Mouse (Mus musculus) limb, embryonic 13.5 days (tissue): ENCODE results near the gene Galns. TPM values are rescaled to one million over a fixed set of nuclear protein-coding genes. Genes with fewer than 3 reads are reported as not detected.
A peak's percentile ranks its signal among the peaks of the same experiment; 100 is the strongest.

Source experiments
- ATAC-seq: fragments of 200-750 bp; cut with Nextera tagmentation; 2 replicates; pipeline ENCODE4 v1.8.0; 2017; ENCODE audit warnings: low read depth, moderate number of reproducible peaks, moderate TSS enrichment; ENCODE audit not compliant: low FRiP score
- H3K27ac ChIP-seq: fragments of 300-500 bp; sonication (generic); 2 replicates; pipeline ENCODE4 v1.5.1; 2015; ENCODE audit warnings: inconsistent platforms, mild to moderate bottlenecking, moderate library complexity
- H3K27me3 ChIP-seq: fragments of 300-500 bp; sonication (generic); 2 replicates; pipeline ENCODE4 v1.6.1; 2015; ENCODE audit warnings: mild to moderate bottlenecking, inconsistent platforms
- H3K36me3 ChIP-seq: fragments of 300-500 bp; sonication (generic); 2 replicates; pipeline ENCODE4 v1.6.1; 2015; ENCODE audit warnings: inconsistent platforms, mild to moderate bottlenecking, moderate library complexity
- H3K4me1 ChIP-seq: fragments of 300-500 bp; sonication (generic); 2 replicates; pipeline ENCODE4 v1.6.1; 2015; ENCODE audit warnings: inconsistent platforms
- H3K4me2 ChIP-seq: fragments of 300-500 bp; sonication (generic); replicated peaks from 2 replicates; pipeline ENCODE4 v1.6.1; 2015; ENCODE audit warnings: inconsistent platforms, mild to moderate bottlenecking, moderate library complexity
- H3K4me3 ChIP-seq: fragments of 300-500 bp; sonication (generic); 2 replicates; pipeline ENCODE4 v1.5.1; 2015; ENCODE audit warnings: moderate library complexity, mild to moderate bottlenecking, inconsistent platforms
- H3K9ac ChIP-seq: fragments of 300-500 bp; sonication (generic); 2 replicates; pipeline ENCODE4 v1.6.1; 2015; ENCODE audit warnings: mild to moderate bottlenecking, inconsistent platforms
- H3K9me3 ChIP-seq: fragments of 300-500 bp; sonication (generic); 2 replicates; pipeline ENCODE4 v1.6.1; 2016; ENCODE audit warnings: inconsistent platforms
- WGBS: fragments of 180-500 bp; shearing (Covaris S2); methylation state at CpG from one replicate; pipeline ENCODE4 v1.1.7; 2015; 5-methylcytosine and 5-hydroxymethylcytosine counted together
- polyA plus RNA-seq: library from polyadenylated mRNA; unstranded; fragments of >200 nt; fragmentation: Nextera tagmentation; extraction: Ambion mirVana; gene quantifications from 2 replicates; pipeline ENCODE4 v1.2.1, GENCODE M21; 2015

Galns gene
- polyA plus RNA-seq, 1 experiment from 2014 or later: 9.0 TPM

GRCm38 (mm10) chr8:122630696-122631095 lies 19.4 kb upstream of the Galns start:
- Histone ChIP-seq H3K9ac (peak overlapping the region; percentile 31; the same call in 1 of the 2 replicates), H3K4me2 (no peak overlapping the region; the same call in 1 of the 2 replicates)

GRCm38 (mm10) chr8:122629388-122629787 lies 18.1 kb upstream of the Galns start:
- no peaks in the 10 kb centered on the region for H3K9me3 ChIP-seq
- H3K4me1 ChIP-seq: no peaks in the 10 kb centered on the region
- ATAC-seq: no peak
- peaks cover 15% of the 10 kb centered on the region for H3K36me3 ChIP-seq
- no peak overlapping the region for H3K4me2 ChIP-seq
- no peak overlapping the region for H3K4me3 ChIP-seq
- no peak overlapping the region for H3K9ac ChIP-seq
- peaks cover 4% of the 10 kb centered on the region; the same call in 1 of the 2 replicates for H3K27me3 ChIP-seq
- 43% methylated on average over 10 of the region's 10 CpGs for WGBS
- H3K27ac ChIP-seq: no peak overlapping the region

More at GRCm38 (mm10) chr8:122630696-122631095, 19.4 kb upstream of the Galns start:
- no peak overlapping the region for H3K4me3 ChIP-seq
- H3K27ac ChIP-seq: no peak overlapping the region
- no peaks in the 10 kb centered on the region for H3K9me3 ChIP-seq
- H3K4me1 ChIP-seq: peaks cover under 1% of the 10 kb centered on the region; the same call in 1 of the 2 replicates
- peaks cover 4% of the 10 kb centered on the region; the same call in 1 of the 2 replicates for H3K27me3 ChIP-seq
- 55% methylated on average over 22 of the region's 22 CpGs for WGBS
- ATAC-seq: no peak
- H3K36me3 ChIP-seq: peaks cover 26% of the 10 kb centered on the region

- no peak overlapping the region for H3K27ac ChIP-seq
- ATAC-seq: no peak
- no peaks in the 10 kb centered on the region for H3K36me3 ChIP-seq
- 79% methylated on average over 2 of the region's 2 CpGs for WGBS
- H3K9me3 ChIP-seq: no peaks in the 10 kb centered on the region
- peaks cover 4% of the 10 kb centered on the region; the same call in 1 of the 2 replicates for H3K27me3 ChIP-seq
- H3K4me3 ChIP-seq: no peak overlapping the region
- no peak overlapping the region for H3K4me2 ChIP-seq
- H3K9ac ChIP-seq: no peak overlapping the region
- no peaks in the 10 kb centered on the region for H3K4me1 ChIP-seq
Measured at GRCm38 (mm10) chr8:122626896-122627295, 15.6 kb upstream of the Galns start.

GRCm38 (mm10) chr8:122625811-122626210 lies 14.5 kb upstream of the Galns start:
- H3K4me3 ChIP-seq: no peak overlapping the region
- WGBS: 70% methylated on average over 9 of the region's 9 CpGs
- H3K27ac ChIP-seq: no peak overlapping the region
- peaks cover 4% of the 10 kb centered on the region; the same call in 1 of the 2 replicates for H3K27me3 ChIP-seq
- no peak overlapping the region for H3K4me2 ChIP-seq
- H3K36me3 ChIP-seq: no peaks in the 10 kb centered on the region
- no peak for ATAC-seq
- H3K9ac ChIP-seq: no peak overlapping the region
- H3K4me1 ChIP-seq: no peaks in the 10 kb centered on the region
- no peaks in the 10 kb centered on the region for H3K9me3 ChIP-seq

- WGBS: 68% methylated on average over 5 of the region's 5 CpGs
- ATAC-seq: no peak
- no peak overlapping the region for H3K27ac ChIP-seq
- H3K4me2 ChIP-seq: no peak overlapping the region
- no peak overlapping the region for H3K9ac ChIP-seq
- H3K4me1 ChIP-seq: peaks cover 7% of the 10 kb centered on the region
- no peaks in the 10 kb centered on the region for H3K36me3 ChIP-seq
- H3K27me3 ChIP-seq: no peaks in the 10 kb centered on the region
- no peaks in the 10 kb centered on the region for H3K9me3 ChIP-seq
- no peak overlapping the region for H3K4me3 ChIP-seq
Measured at GRCm38 (mm10) chr8:122624653-122625052, 13.4 kb upstream of the Galns start.

- Histone ChIP-seq H3K36me3 (no peaks in the 10 kb centered on the region), H3K27me3 (no peaks in the 10 kb centered on the region), H3K4me1 (peaks cover 13% of the 10 kb centered on the region), H3K9ac (peak overlapping the region; percentile 31; the same call in 1 of the 2 replicates), H3K27ac (no peak overlapping the region), H3K9me3 (no peaks in the 10 kb centered on the region), H3K4me2 (no peak overlapping the region), H3K4me3 (no peak overlapping the region)
- no peak for ATAC-seq
- 92% methylated on average over 17 of the region's 17 CpGs for WGBS
Measured at GRCm38 (mm10) chr8:122623844-122624642, 12.8 kb upstream of the Galns start.

GRCm38 (mm10) chr8:122622727-122623126 lies 11.5 kb upstream of the Galns start, which contains the start of gene Pabpn1l:
Pabpn1l (minus strand) TSS chr8:122622739.
- Histone ChIP-seq H3K4me2 (no peak within 1 kb of the TSS), H3K4me1 (peaks cover 23% of the 10 kb centered on the region), H3K9ac (no peak within 1 kb of the TSS), H3K27me3 (no peaks in the 10 kb centered on the region), H3K4me3 (no peak within 1 kb of the TSS), H3K9me3 (no peaks in the 10 kb centered on the region), H3K36me3 (no peaks in the 10 kb centered on the region), H3K27ac (no peak within 1 kb of the TSS)
- no peak for ATAC-seq
- WGBS: 63% methylated on average over 6 of the region's 6 CpGs

- Histone ChIP-seq H3K27ac (no peak overlapping the region), H3K27me3 (no peaks in the 10 kb centered on the region), H3K36me3 (peaks cover under 1% of the 10 kb centered on the region; the same call in 1 of the 2 replicates), H3K4me2 (no peak overlapping the region), H3K4me3 (no peak overlapping the region), H3K4me1 (peaks cover 41% of the 10 kb centered on the region), H3K9ac (no peak overlapping the region), H3K9me3 (no peaks in the 10 kb centered on the region)
- WGBS: 24% methylated on average over 5 of the region's 5 CpGs
- ATAC-seq: no peak
Measured at GRCm38 (mm10) chr8:122620446-122620845, 9.2 kb upstream of the Galns start.

- Histone ChIP-seq H3K4me2 (no peak overlapping the region), H3K4me1 (peaks cover 43% of the 10 kb centered on the region), H3K27me3 (no peaks in the 10 kb centered on the region), H3K9ac (no peak overlapping the region), H3K4me3 (no peak overlapping the region), H3K9me3 (no peaks in the 10 kb centered on the region), H3K36me3 (peaks cover 14% of the 10 kb centered on the region), H3K27ac (no peak overlapping the region)
- ATAC-seq: no peak
- WGBS: 76% methylated on average over 6 of the region's 6 CpGs
Measured at GRCm38 (mm10) chr8:122618660-122619378, 7.6 kb upstream of the Galns start.

- H3K27me3 ChIP-seq: no peaks in the 10 kb centered on the region
- H3K4me3 ChIP-seq: no peak overlapping the region
- H3K9me3 ChIP-seq: no peaks in the 10 kb centered on the region
- H3K27ac ChIP-seq: no peak overlapping the region
- peaks cover 17% of the 10 kb centered on the region for H3K36me3 ChIP-seq
- no peak overlapping the region for H3K9ac ChIP-seq
- peak; percentile 38; the same call in 1 of the 2 replicates for ATAC-seq
- H3K4me2 ChIP-seq: no peak overlapping the region
- 22% methylated on average over 5 of the region's 7 CpGs for WGBS
- H3K4me1 ChIP-seq: peaks cover 43% of the 10 kb centered on the region
Measured at GRCm38 (mm10) chr8:122617947-122618546, 6.8 kb upstream of the Galns start.

- no peak overlapping the region for H3K4me3 ChIP-seq
- no peak overlapping the region; the same call in 1 of the 2 replicates for H3K9ac ChIP-seq
- H3K4me1 ChIP-seq: peaks cover 53% of the 10 kb centered on the region
- 56% methylated on average over 9 of the region's 9 CpGs for WGBS
- peaks cover 17% of the 10 kb centered on the region for H3K36me3 ChIP-seq
- H3K27me3 ChIP-seq: no peaks in the 10 kb centered on the region
- H3K27ac ChIP-seq: peak overlapping the region; percentile 61
- H3K9me3 ChIP-seq: no peaks in the 10 kb centered on the region
- 0 out of 2 replicates have a peak, but pooled peaks have one; percentile 4 for ATAC-seq
- H3K4me2 ChIP-seq: peak overlapping the region; percentile 3; the same call in 1 of the 2 replicates
Measured at GRCm38 (mm10) chr8:122616181-122616905, 5.1 kb upstream of the Galns start.
